14 mouse cellular contexts compared by ENCODE assay signal in the genomic region with DNA sequence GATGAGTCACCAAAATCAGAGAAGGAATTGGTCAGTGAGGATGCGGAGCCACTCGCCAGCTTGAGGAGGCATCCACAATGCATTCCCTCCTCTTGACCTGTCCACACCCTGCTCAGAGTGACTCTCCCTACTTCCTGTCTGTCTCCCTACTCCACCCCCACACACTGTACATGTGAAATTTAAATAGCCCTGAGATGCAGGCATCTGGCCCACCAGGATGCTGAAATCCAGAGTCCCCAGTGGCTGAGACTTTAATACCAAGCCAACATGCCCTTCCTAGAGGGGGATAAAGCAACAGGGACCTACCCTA.
DNase-seq lines count a peak whose midpoint lies in the region; ATAC-seq and TF ChIP-seq lines count a peak whose summit lies in the region.
"Had no signal": no experiment of that assay in that cellular context is flagged by ENCODE, and none has a peak within 500 bp of the region (broad histone marks: within the 10 kb centered on the region; RNA-seq: fewer than 3 reads in every experiment).

No protein-coding gene starts in this region.

- H3K4me1 ChIP-seq in hindbrain, postnatal 0 days (ENCODE audit: insufficient read depth, low read length), result no peaks in the 10 kb centered on the region
- H3K4me1 ChIP-seq in hindbrain, embryonic 11.5 days (replicated peaks; ENCODE audit: control insufficient read depth, insufficient read depth, low read length), result no peaks in the 10 kb centered on the region
- no peaks in the 10 kb centered on the region for H3K4me1 ChIP-seq in embryonic facial prominence, embryonic 11.5 days (ENCODE audit: control insufficient read depth, insufficient read depth, low read length)
- H3K4me1 ChIP-seq in limb, embryonic 10.5 days, result peaks cover 33% of the 10 kb centered on the region

- H3K4me3 ChIP-seq in hindbrain, postnatal 0 days (ENCODE audit: low read length), result no peak overlapping the region
- H3K4me3 ChIP-seq in hindbrain, embryonic 11.5 days (ENCODE audit: low read depth, low read length), result no peak overlapping the region
- no peak overlapping the region for H3K4me3 ChIP-seq in embryonic facial prominence, embryonic 11.5 days (ENCODE audit: low read depth, low read length)
- no peak overlapping the region for H3K4me3 ChIP-seq in limb, embryonic 10.5 days
- H3K4me3 ChIP-seq: hindbrain, embryonic 12.5 days; midbrain, embryonic 12.5 days had no signal

- 25% methylated on average over 2 of the region's 2 CpGs for WGBS in hindbrain, postnatal 0 days
- 22% methylated on average over 2 of the region's 2 CpGs for WGBS in hindbrain, embryonic 11.5 days
- WGBS in embryonic facial prominence, embryonic 11.5 days, result 27% methylated on average over 2 of the region's 2 CpGs
- 42% methylated on average over 2 of the region's 2 CpGs for WGBS in limb, embryonic 10.5 days

- H3K27me3 ChIP-seq in hindbrain, postnatal 0 days (ENCODE audit: insufficient read depth, low read length), result no peaks in the 10 kb centered on the region
- H3K27me3 ChIP-seq in hindbrain, embryonic 11.5 days (ENCODE audit: control insufficient read depth, insufficient read depth, low read length), result no peaks in the 10 kb centered on the region
- H3K27me3 ChIP-seq in embryonic facial prominence, embryonic 11.5 days (ENCODE audit: control insufficient read depth, insufficient read depth, low read length), result no peaks in the 10 kb centered on the region
- no peaks in the 10 kb centered on the region for H3K27me3 ChIP-seq in limb, embryonic 10.5 days (ENCODE audit: low read depth, poor library complexity, severe bottlenecking)
- H3K27me3 ChIP-seq: hindbrain, embryonic 12.5 days; midbrain, embryonic 12.5 days had no signal

- no peak for TF ChIP-seq CTCF in hindbrain, postnatal 0 days (IDR thresholded peaks at IDR 0.05; ENCODE audit: low read depth)

- no peak for DNase-seq in hindbrain, postnatal 0 days (ENCODE audit: low spot score)
- no peak for DNase-seq in hindbrain, embryonic 11.5 days (ENCODE audit: low spot score)
- peak; percentile 72 for DNase-seq in MN1 (ENCODE audit: low spot score)
- peak; percentile 9 for DNase-seq in embryonic facial prominence, embryonic 11.5 days (ENCODE audit: low spot score)
- DNase-seq in limb, embryonic 10.5 days (ENCODE audit: low spot score), result no peak
- no peak for DNase-seq in Muller cell, postnatal 12 days (ENCODE audit: inconsistent ontology term)
- DNase-seq: adrenal gland, postnatal 10 days; gastrocnemius, postnatal 25 days; layer of hippocampus, adult 9-11 months had no signal

- no peaks in the 10 kb centered on the region for H3K9me3 ChIP-seq in hindbrain, postnatal 0 days (ENCODE audit: low read length)
- H3K9me3 ChIP-seq in hindbrain, embryonic 11.5 days (ENCODE audit: control insufficient read depth, low read length), result no peaks in the 10 kb centered on the region
- H3K9me3 ChIP-seq in embryonic facial prominence, embryonic 11.5 days (replicated peaks; ENCODE audit: control insufficient read depth, low read length), result no peaks in the 10 kb centered on the region
- H3K9me3 ChIP-seq in limb, embryonic 10.5 days (replicated peaks), result no peaks in the 10 kb centered on the region
- H3K9me3 ChIP-seq: hindbrain, embryonic 12.5 days; midbrain, embryonic 12.5 days had no signal

- H3K27ac ChIP-seq in hindbrain, postnatal 0 days, result no peak overlapping the region
- H3K27ac ChIP-seq in hindbrain, embryonic 11.5 days (ENCODE audit: low read depth, low read length), result no peak overlapping the region
- H3K27ac ChIP-seq in embryonic facial prominence, embryonic 11.5 days (replicated peaks; ENCODE audit: low read depth, low read length), result no peak overlapping the region
- peak overlapping the region; percentile 43; the same call in 1 of the 2 replicates for H3K27ac ChIP-seq in limb, embryonic 10.5 days
- H3K27ac ChIP-seq: hindbrain, embryonic 12.5 days; midbrain, embryonic 12.5 days had no signal

- no peak overlapping the region for H3K4me2 ChIP-seq in hindbrain, postnatal 0 days (ENCODE audit: low read depth, low read length)
- H3K4me2 ChIP-seq in hindbrain, embryonic 11.5 days (replicated peaks; ENCODE audit: low read depth, low read length), result no peak overlapping the region
- no peak overlapping the region for H3K4me2 ChIP-seq in embryonic facial prominence, embryonic 11.5 days (ENCODE audit: low read depth, low read length)
- H3K4me2 ChIP-seq: hindbrain, embryonic 12.5 days; midbrain, embryonic 12.5 days had no signal

- peak; percentile 38; the same call in 1 of the 2 replicates for ATAC-seq in hindbrain, postnatal 0 days
- no peak for ATAC-seq in hindbrain, embryonic 11.5 days (ENCODE audit: low FRiP score)
- no peak for ATAC-seq in embryonic facial prominence, embryonic 11.5 days (replicated peaks; ENCODE audit: insufficient number of reproducible peaks, low FRiP score, low TSS enrichment, low read depth)
- ATAC-seq in activated CD4-positive, CD25-positive, alpha-beta regulatory T cell, adult 4 months, result no peak
- ATAC-seq in inflammation-experienced regulatory T-cells, adult 6 months, result no peak

- no peak overlapping the region for H3K9ac ChIP-seq in hindbrain, postnatal 0 days (replicated peaks; ENCODE audit: low read length)
- no peak overlapping the region for H3K9ac ChIP-seq in hindbrain, embryonic 11.5 days (ENCODE audit: low read depth, low read length)
- H3K9ac ChIP-seq in embryonic facial prominence, embryonic 11.5 days (replicated peaks; ENCODE audit: low read length), result no peak overlapping the region
- H3K9ac ChIP-seq: hindbrain, embryonic 12.5 days; midbrain, embryonic 12.5 days had no signal

- H3K36me3 ChIP-seq in hindbrain, postnatal 0 days (ENCODE audit: insufficient read depth, low read length), result no peaks in the 10 kb centered on the region
- H3K36me3 ChIP-seq in hindbrain, embryonic 11.5 days (ENCODE audit: control insufficient read depth, insufficient read depth, low read length), result no peaks in the 10 kb centered on the region
- no peaks in the 10 kb centered on the region for H3K36me3 ChIP-seq in embryonic facial prominence, embryonic 11.5 days (replicated peaks; ENCODE audit: control insufficient read depth, insufficient read depth, low read depth, low read length)
- no peaks in the 10 kb centered on the region for H3K36me3 ChIP-seq in limb, embryonic 10.5 days
- H3K36me3 ChIP-seq: G1E; hindbrain, embryonic 12.5 days; midbrain, embryonic 12.5 days had no signal

Comparison
In these comparisons a context has a peak if more than half of its experiments do, and no peak if none do; other contexts are left out.
1. DNase-seq: peak in MN1 (single experiment) and embryonic facial prominence, embryonic 11.5 days (single experiment); none in hindbrain, postnatal 0 days (single experiment), hindbrain, embryonic 11.5 days (single experiment), limb, embryonic 10.5 days (single experiment) and Muller cell, postnatal 12 days (single experiment).